Mouse (Mus musculus) myocyte (in vitro differentiated cells): Measurements from ENCODE around the gene Bcar1.

Experiments
- E2F4 ChIP-seq: IDR thresholded peaks from one replicate; pipeline ENCODE4 v1.6.1; 2011; ENCODE audit warnings: mild to moderate bottlenecking, control low read depth, moderate library complexity; ENCODE audit not compliant: insufficient read depth
- MYOD1 ChIP-seq, 3 experiments: IDR thresholded peaks; one replicate each; pipeline ENCODE4 v1.6.1; 2011; ENCODE audit warnings: control low read depth in 2 of 3, low read depth in 2 of 3, mild to moderate bottlenecking in 2 of 3, moderate library complexity in 1 of 3; ENCODE audit not compliant: insufficient read length in 2 of 3, control insufficient read depth in 1 of 3
- POLR2A ChIP-seq: IDR thresholded peaks from one replicate; pipeline ENCODE4 v1.6.1; 2011; ENCODE audit warnings: low read depth, mild to moderate bottlenecking, control low read depth, moderate library complexity; ENCODE audit not compliant: insufficient read length
- USF1 ChIP-seq: IDR thresholded peaks from one replicate; pipeline ENCODE4 v1.6.1; 2011; ENCODE audit warnings: low read depth, mild to moderate bottlenecking, control low read depth, moderate library complexity

- TF ChIP-seq POLR2A = no peak
- no peak for TF ChIP-seq USF1
- no peak for TF ChIP-seq MYOD1 (IDR thresholded peaks at IDR 0.05; ENCODE audit: control insufficient read depth in 1 of 3, insufficient read length in 2 of 3, low read depth in 2 of 3)
- TF ChIP-seq E2F4 = no peak
Measured at GRCm38 (mm10) chr8:111681153-111681552, 62.5 kb downstream of the Bcar1 start.
